Mouse (Mus musculus) CH12.LX (cell line): Measurements from ENCODE around the gene Map7d1. TPM values are rescaled to one million over a fixed set of nuclear protein-coding genes. Genes with fewer than 3 reads are reported as not detected.

Experiments
- DNase-seq: peaks from one replicate; pipeline ENCODE4 v3.0.0-alpha.2; 2013; ENCODE audit errors: extremely low read depth
- H3K27ac ChIP-seq: 2 replicates; pipeline ENCODE4 v1.5.1; 2012; ENCODE audit warnings: low read depth, mild to moderate bottlenecking, control low read depth, moderate library complexity; ENCODE audit not compliant: insufficient read depth
- H3K27me3 ChIP-seq: replicated peaks from 2 replicates; pipeline ENCODE3; 2012; ENCODE audit warnings: inconsistent platforms
- H3K36me3 ChIP-seq, 2 experiments: replicated peaks in 1 of 2; 2 replicates each; pipeline versions ENCODE3 to v1.6.1; 2012; ENCODE audit warnings: inconsistent platforms in 1 of 2, low read length in 1 of 2, mild to moderate bottlenecking in 1 of 2, mixed read lengths in 1 of 2, moderate library complexity in 1 of 2; ENCODE audit not compliant: control insufficient read depth in 1 of 2, insufficient read depth in 1 of 2
- H3K4me1 ChIP-seq, 2 experiments: 2 replicates each; pipeline ENCODE4 v1.6.1; 2012; ENCODE audit warnings: inconsistent platforms in 1 of 2, moderate library complexity in 1 of 2; ENCODE audit not compliant: insufficient read depth in 2 of 2, control insufficient read depth in 1 of 2
- H3K4me2 ChIP-seq: 2 replicates; pipeline ENCODE4 v1.6.1; 2012; ENCODE audit warnings: low read depth, mild to moderate bottlenecking, control low read depth; ENCODE audit not compliant: poor library complexity, insufficient read depth, severe bottlenecking
- H3K4me3 ChIP-seq, 3 experiments: fragments of 150-350 bp in 1 of 3; sonication (generic) in 1 of 3; replicated peaks in 1 of 3; 2 replicates each; pipeline versions ENCODE3 to v1.5.1; 2011 to 2012; ENCODE audit warnings: low read depth in 2 of 3, low read length in 2 of 3, mild to moderate bottlenecking in 2 of 3, moderate library complexity in 2 of 3, control low read depth in 1 of 3, improper control_type of control experiment in 1 of 3, inconsistent platforms in 1 of 3, mixed read lengths in 1 of 3; ENCODE audit not compliant: poor library complexity in 1 of 3
- H3K79me2 ChIP-seq: replicated peaks from 2 replicates; pipeline ENCODE4 v1.6.1; 2012; ENCODE audit warnings: mild to moderate bottlenecking, moderate library complexity; ENCODE audit not compliant: control insufficient read depth, poor library complexity, insufficient read depth, severe bottlenecking; ENCODE audit errors: extremely low read depth
- H3K9ac ChIP-seq: 2 replicates; pipeline ENCODE4 v1.6.1; 2012; ENCODE audit warnings: low read depth, mild to moderate bottlenecking, control low read depth, moderate library complexity; ENCODE audit not compliant: insufficient read depth
- H3K9me3 ChIP-seq: replicated peaks from 2 replicates; pipeline ENCODE3; 2012; ENCODE audit warnings: low read length, inconsistent platforms, mixed read lengths
- ELF1 ChIP-seq: IDR thresholded peaks from 2 replicates; pipeline ENCODE4 v1.6.1; 2014; ENCODE audit warnings: low read depth, mild to moderate bottlenecking, inconsistent platforms, low read length, improper control_type of control experiment
- EP300 ChIP-seq: IDR thresholded peaks from 2 replicates; pipeline ENCODE4 v1.6.1; 2011; ENCODE audit warnings: low read length, improper control_type of control experiment
- ETS1 ChIP-seq: conservative IDR thresholded peaks from 2 replicates; pipeline ENCODE4 v1.6.1; 2012; ENCODE audit warnings: low read depth, mild to moderate bottlenecking, inconsistent platforms, low read length, improper control_type of control experiment, moderate library complexity
- HCFC1 ChIP-seq: IDR thresholded peaks from 2 replicates; pipeline ENCODE4 v1.6.1; 2012; ENCODE audit warnings: low read depth, mild to moderate bottlenecking, inconsistent platforms, low read length, improper control_type of control experiment
- JUND ChIP-seq: conservative IDR thresholded peaks from 2 replicates; pipeline ENCODE4 v1.6.1; 2011; ENCODE audit warnings: low read depth, low read length, improper control_type of control experiment
- MAFK ChIP-seq: IDR thresholded peaks from 2 replicates; pipeline ENCODE4 v1.6.1; 2011; ENCODE audit warnings: low read length, improper control_type of control experiment; ENCODE audit not compliant: insufficient replicate concordance
- MAZ ChIP-seq: IDR thresholded peaks from 2 replicates; pipeline ENCODE4 v1.6.1; 2012; ENCODE audit warnings: low read depth, mild to moderate bottlenecking, inconsistent platforms, low read length, improper control_type of control experiment, moderate library complexity
- MEF2A ChIP-seq: IDR thresholded peaks from 2 replicates; pipeline ENCODE4 v1.6.1; 2014; ENCODE audit warnings: low read depth, mild to moderate bottlenecking, inconsistent platforms, low read length, improper control_type of control experiment, borderline replicate concordance
- NRF1 ChIP-seq: IDR thresholded peaks from 2 replicates; pipeline ENCODE4 v1.6.1; 2014; ENCODE audit warnings: low read depth, mild to moderate bottlenecking, inconsistent platforms, low read length, improper control_type of control experiment, moderate library complexity
- POLR2A ChIP-seq: IDR thresholded peaks from 2 replicates; pipeline ENCODE4 v1.6.1; 2011; ENCODE audit warnings: low read depth, mild to moderate bottlenecking, improper control_type of control experiment, low read length
- SIN3A ChIP-seq: IDR thresholded peaks from 2 replicates; pipeline ENCODE4 v1.6.1; 2012; ENCODE audit warnings: low read length, improper control_type of control experiment, inconsistent platforms
- TBP ChIP-seq: conservative IDR thresholded peaks from 2 replicates; pipeline ENCODE4 v1.6.1; 2011; ENCODE audit warnings: low read depth, low read length, improper control_type of control experiment
- TCF12 ChIP-seq: IDR thresholded peaks from 2 replicates; pipeline ENCODE4 v1.6.1; 2014; ENCODE audit warnings: low read depth, mild to moderate bottlenecking, inconsistent platforms, low read length, improper control_type of control experiment
- dilution Hi-C: fragments of 300-500 bp; cut with MboI; formaldehyde crosslinking; loops from 2 replicates; pipeline ENCODE4 v1.14.3; 2020; ENCODE audit warnings: low sequenced_read_pairs; ENCODE audit not compliant: extremely low pct_unique_long_range_greater_than_20kb, extremely low pct_ligation_motif_present
- in situ Hi-C: fragments of 300-500 bp; cut with MboI; formaldehyde crosslinking; loops from 3 replicates; pipeline ENCODE4 v1.14.3; 2019; ENCODE audit warnings: low sequenced_read_pairs, low pct_ligation_motif_present, low pct_unique_long_range_greater_than_20kb, mixed read lengths
- polyA plus RNA-seq: library from polyadenylated mRNA; unstranded; fragments of >175 nt; gene quantifications from 2 replicates; pipeline ENCODE4 v1.2.1, GENCODE M21; 2012; ENCODE audit warnings: low read depth; ENCODE audit not compliant: insufficient read length
- total RNA-seq, 2 experiments: library from RNA; depleted of rRNA; stranded (reverse); fragments of 300-350 nt in 1 of 2; fragments of >200 nt in 1 of 2; gene quantifications; 2 replicates each; pipeline ENCODE4 v1.2.3; 2012 to 2014

The Map7d1 gene
- total and polyA plus RNA-seq, 3 experiments, result 12.5 to 62.2 (median 17.9) TPM

GRCm38 (mm10) chr4:126237721-126238242, 18.4 kb downstream of the Map7d1 start:
- Histone ChIP-seq H3K27ac (no peak overlapping the region), H3K4me3 (no peak overlapping the region), H3K9ac (no peak overlapping the region), H3K9me3 (no peaks in the 10 kb centered on the region), H3K4me2 (no peak overlapping the region), H3K4me1 (peaks cover 7 to 60% of the 10 kb centered on the region in 2 experiments), H3K79me2 (no peaks in the 10 kb centered on the region), H3K27me3 (no peaks in the 10 kb centered on the region), H3K36me3 (peaks cover 77 to 95% of the 10 kb centered on the region in 2 experiments)
- DNase-seq, result no peak
- TF ChIP-seq TBP (no peak), HCFC1 (no peak), ETS1 (peak; percentile 45)
- in situ Hi-C loops (no loop called here), dilution Hi-C loops (no loop called here)

GRCm38 (mm10) chr4:126236467-126237280, 19.5 kb downstream of the Map7d1 start:
- peaks cover 76 to 95% of the 10 kb centered on the region in 2 experiments for H3K36me3 ChIP-seq
- no peaks in the 10 kb centered on the region for H3K9me3 ChIP-seq
- no peak for DNase-seq
- no peak overlapping the region for H3K9ac ChIP-seq
- no peaks in the 10 kb centered on the region for H3K27me3 ChIP-seq
- dilution Hi-C loops (no loop called here), in situ Hi-C loops (no loop called here)
- H3K4me1 ChIP-seq, result peaks cover 7 to 60% of the 10 kb centered on the region in 2 experiments
- no peak for TF ChIP-seq MEF2A
- TF ChIP-seq SIN3A, result no peak
- TF ChIP-seq TCF12, result no peak
- TF ChIP-seq EP300, result no peak
- no peak for TF ChIP-seq MAZ
- TF ChIP-seq NRF1, result no peak
- TF ChIP-seq MAFK, result no peak
- H3K27ac ChIP-seq, result no peak overlapping the region
- no peak overlapping the region for H3K4me3 ChIP-seq
- no peak overlapping the region for H3K4me2 ChIP-seq
- H3K79me2 ChIP-seq, result no peaks in the 10 kb centered on the region

GRCm38 (mm10) chr4:126235191-126235590, 21.0 kb downstream of the Map7d1 start:
- Histone ChIP-seq H3K36me3 (peaks cover 69 to 97% of the 10 kb centered on the region in 2 experiments), H3K4me2 (no peak overlapping the region), H3K79me2 (no peaks in the 10 kb centered on the region), H3K4me3 (no peak overlapping the region), H3K27ac (no peak overlapping the region), H3K9me3 (no peaks in the 10 kb centered on the region), H3K9ac (no peak overlapping the region), H3K4me1 (peaks cover 8 to 73% of the 10 kb centered on the region in 2 experiments), H3K27me3 (no peaks in the 10 kb centered on the region)
- no peak for TF ChIP-seq JUND
- TF ChIP-seq POLR2A, result no peak
- no peak for TF ChIP-seq ELF1
- in situ Hi-C loops (no loop called here), dilution Hi-C loops (no loop called here)
- DNase-seq, result no peak
